Mouse (Mus musculus): ENCODE results near the gene Tlr9. TPM values are rescaled to one million over a fixed set of nuclear protein-coding genes. Genes with fewer than 3 reads are reported as not detected.

Tlr9 gene
- polyA plus RNA-seq, 2 experiments from 2014 or later: not detected

DNA sequence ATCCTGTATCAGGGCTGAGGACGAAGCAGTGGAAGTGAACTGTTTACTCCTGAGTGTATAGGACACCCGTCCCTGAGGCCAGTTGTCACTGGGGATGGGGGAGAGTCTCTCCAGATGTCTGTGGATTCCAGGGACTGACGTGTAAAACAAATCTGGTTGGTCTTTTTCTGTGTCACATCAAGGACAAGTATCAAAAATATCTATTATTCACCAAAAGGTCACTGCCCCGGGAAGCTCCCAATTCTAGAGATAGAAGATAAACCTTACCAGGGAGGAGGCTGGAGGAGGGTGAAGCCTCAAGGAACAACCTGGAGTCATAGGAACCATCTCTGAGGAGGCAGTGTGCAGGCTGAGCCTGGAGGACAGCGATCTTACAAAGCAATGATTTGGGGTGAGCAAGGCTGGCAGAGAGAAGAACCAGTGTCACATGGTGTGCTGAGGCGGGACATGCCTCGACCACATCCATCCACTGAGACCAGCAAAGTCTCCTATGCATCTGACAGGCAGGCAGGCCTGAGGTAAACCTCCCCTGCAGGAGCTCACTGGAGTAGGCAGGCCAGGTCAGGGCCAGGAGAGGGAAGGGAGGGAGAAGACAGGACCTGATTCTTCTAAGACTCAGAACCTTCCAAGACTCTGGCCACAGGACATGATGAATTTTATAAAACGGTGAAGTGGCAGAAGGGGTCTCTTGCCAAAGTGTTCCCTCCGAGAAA, 46.8 kb downstream of the Tlr9 start:
- ATAC-seq: no peak

DNA sequence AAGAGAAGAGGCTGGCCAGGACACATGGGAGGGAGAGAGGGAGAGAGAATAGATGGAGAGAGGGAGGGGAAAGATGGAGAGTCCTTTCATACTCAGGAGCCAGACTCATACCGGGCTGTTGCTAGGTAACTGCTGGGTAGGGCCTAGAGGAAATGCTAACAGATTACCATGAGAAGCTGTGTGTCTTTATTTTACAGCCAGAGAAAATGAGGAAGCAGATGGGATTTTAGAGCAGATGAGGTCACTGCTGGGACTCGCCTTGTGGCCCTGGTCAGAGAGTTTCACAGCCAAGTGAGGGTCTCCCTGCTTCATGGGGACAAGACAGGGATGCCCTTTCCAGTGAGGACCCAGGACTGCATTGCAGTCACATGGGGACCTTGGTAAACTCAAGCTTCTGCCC, 47.5 kb downstream of the Tlr9 start:
- no peak for ATAC-seq

DNA sequence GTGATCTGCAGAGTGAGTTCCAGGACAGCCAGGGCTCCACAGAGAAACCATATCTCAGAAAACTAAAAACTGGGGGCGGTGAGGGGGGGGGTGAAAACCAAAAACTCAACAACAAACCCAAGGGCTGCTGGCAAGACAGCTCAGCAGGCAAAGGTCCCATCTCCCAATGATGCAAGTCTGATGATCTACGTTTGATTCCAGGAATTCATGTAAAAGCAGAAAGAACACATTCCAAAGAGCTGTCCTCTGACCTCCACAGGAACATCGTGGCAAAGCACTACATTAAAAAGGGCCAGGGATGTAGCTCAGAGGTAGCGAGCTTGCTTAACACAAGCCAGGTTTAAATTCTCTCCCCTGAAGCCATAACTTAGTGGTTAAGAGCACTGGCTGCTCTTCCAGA, 48.3 kb downstream of the Tlr9 start:
- ATAC-seq: no peak

DNA sequence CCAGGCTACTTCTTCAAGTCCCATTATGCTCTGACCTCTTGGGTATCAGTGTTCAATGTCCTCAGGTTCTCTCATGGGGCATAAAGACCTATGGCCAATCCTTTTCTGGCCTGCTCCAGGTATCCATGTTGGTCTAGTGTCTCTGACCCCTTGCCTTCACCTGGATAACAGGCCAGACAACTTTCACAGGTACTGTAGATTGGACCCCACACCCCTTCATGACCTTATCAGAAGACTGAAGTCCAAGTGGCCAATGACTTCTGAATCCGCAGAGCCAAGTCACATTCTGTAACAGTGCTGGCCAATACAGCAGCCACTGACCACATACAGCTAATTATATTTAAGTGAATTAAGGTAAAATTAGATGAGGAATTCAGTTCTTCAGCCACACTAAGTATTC, 49.9 kb downstream of the Tlr9 start:
- no peak for ATAC-seq

DNA sequence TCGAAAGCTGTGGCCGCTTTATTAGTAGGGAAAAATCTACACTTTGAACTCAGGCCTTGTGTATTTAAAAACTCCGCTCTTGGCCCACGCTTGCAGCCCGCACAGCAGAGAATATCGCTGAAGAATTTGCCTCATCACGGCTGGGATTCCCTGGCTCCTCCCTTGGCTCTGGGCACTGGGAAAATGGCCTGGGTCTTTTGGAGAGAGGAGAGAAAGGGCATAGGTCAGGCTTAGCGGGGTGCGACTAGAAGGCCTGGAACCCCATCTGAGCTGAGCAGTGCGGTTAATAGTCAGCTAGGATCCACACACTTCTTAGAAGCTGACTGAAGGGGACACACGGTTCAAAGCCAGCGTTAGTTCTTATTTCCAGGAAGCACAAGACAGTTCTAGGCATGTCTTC, 50.9 kb downstream of the Tlr9 start:
- ATAC-seq: no peak

DNA sequence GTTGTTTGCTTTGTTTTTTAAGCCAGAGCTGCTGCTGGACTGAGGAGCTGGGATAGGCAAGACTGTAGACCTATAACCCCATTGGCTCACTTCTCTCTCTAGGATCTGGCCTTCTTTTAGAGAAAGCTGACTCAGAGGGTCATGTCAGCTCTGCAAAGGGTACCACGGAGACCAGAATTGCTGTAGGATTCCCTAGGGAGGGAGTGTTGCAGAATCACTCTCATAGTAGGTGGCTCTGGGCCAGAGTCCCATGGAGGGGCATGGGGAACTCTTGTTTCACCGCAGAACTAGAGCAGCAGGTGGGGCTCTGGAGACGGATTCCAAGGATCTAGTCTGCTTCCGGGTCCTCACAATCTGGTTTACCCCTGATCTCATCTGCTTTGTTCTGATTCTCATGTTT, 51.4 kb downstream of the Tlr9 start:
- ATAC-seq: no peak

DNA sequence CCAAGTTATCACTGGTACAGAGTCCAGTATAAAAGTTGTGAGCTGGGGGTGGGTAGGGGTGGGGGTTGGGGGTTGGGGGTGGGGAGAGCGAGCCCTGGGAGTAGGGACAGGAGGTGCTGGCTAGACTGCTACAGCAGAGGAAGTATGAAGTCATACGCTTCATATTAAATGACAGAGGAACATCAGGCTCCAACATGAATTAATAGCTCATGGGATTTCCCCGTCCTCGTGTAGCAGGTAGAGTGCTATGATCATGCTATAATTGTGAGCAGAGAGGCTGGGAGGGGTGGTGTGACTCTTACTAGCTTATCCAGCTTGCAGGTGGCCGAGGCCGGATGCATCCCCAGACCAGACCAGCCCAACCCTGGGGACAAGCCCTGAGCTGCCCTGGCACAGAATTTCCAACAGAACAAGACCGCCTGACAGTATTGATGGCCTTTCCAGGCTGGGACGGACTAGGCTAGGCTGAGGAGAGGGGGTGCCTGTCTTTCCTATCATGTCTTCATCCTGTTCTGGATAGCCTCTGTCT, 52.3 kb downstream of the Tlr9 start:
- peak; percentile 98 for ATAC-seq

DNA sequence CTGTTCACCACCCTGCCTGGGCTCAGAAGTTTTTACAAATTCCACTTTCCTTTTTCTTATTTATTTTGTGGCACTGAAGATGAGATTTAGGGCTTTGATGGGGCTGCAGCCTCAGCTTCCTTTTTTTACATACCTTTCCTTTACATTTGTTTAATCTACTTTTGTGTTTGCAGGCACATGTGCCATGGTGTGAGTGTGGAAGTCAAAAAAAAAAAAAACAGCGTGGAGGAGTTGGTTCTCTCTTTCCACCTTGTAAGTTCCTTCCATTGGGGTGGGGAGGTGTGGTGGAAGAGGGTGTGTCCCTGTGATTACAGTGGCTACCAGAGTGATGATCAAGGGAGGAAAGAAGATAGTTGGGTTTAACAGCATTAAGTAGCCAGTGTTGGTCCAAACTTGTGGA, 53.4 kb downstream of the Tlr9 start:
- no peak for ATAC-seq

Other genes with a start within 250 kb of the Tlr9 start
- gene Col6a4, start 125.8 kb upstream of the Tlr9 start, polyA plus RNA-seq (2017; shearing (Covaris generic)): not detected
- gene Glyctk, start 64.5 kb upstream of the Tlr9 start, polyA plus RNA-seq (2017; shearing (Covaris generic)): 1 to 10 TPM; 2.3 to 5.1 TPM
- gene Wdr82, start 51.7 kb upstream of the Tlr9 start, polyA plus RNA-seq (2017; shearing (Covaris generic)): 10 to 100 TPM; 46.5 to 47.3 TPM
- gene Ppm1m, start 22.9 kb upstream of the Tlr9 start, polyA plus RNA-seq (2017; shearing (Covaris generic)): 10 to 100 TPM; 19.8 to 24.0 TPM
- 100 to 1,000 TPM; 151 to 174 TPM for gene Twf2, start 19.5 kb upstream of the Tlr9 start, polyA plus RNA-seq (2017; shearing (Covaris generic))
- gene Alas1, start 26.1 kb downstream of the Tlr9 start, polyA plus RNA-seq (2017; shearing (Covaris generic)): 10 to 100 TPM; 43.4 to 74.4 TPM
- 1 to 10 TPM; 2.3 to 8.0 TPM for gene Poc1a, start 58.5 kb downstream of the Tlr9 start, polyA plus RNA-seq (2017; shearing (Covaris generic))
- gene Dusp7, start 146.0 kb downstream of the Tlr9 start, polyA plus RNA-seq (2017; shearing (Covaris generic)): 10 to 100 TPM; 16.2 to 21.1 TPM
- gene Rpl29, start 206.9 kb downstream of the Tlr9 start, polyA plus RNA-seq (2017; shearing (Covaris generic)): 1,000 to 10,000 TPM; 1,164 to 1,338 TPM
- 10 to 100 TPM; 11.6 to 12.2 TPM for gene Acy1, start 215.7 kb downstream of the Tlr9 start, polyA plus RNA-seq (2017; shearing (Covaris generic))
- 10 to 100 TPM; 19.4 to 21.2 TPM for gene Abhd14b, start 224.9 kb downstream of the Tlr9 start, polyA plus RNA-seq (2017; shearing (Covaris generic))
- 10 to 100 TPM; 10.5 to 24.2 TPM for gene Abhd14a, start 225.1 kb downstream of the Tlr9 start, polyA plus RNA-seq (2017; shearing (Covaris generic))
- gene Pcbp4, start 230.7 kb downstream of the Tlr9 start, polyA plus RNA-seq (2017; shearing (Covaris generic)): 1 to 10 TPM; 2.9 to 3.1 TPM
- gene Gpr62, start 243.3 kb downstream of the Tlr9 start, polyA plus RNA-seq (2017; shearing (Covaris generic)): not detected